Mouse (Mus musculus): ENCODE results near the gene Slc47a2. TPM values are rescaled to one million over a fixed set of nuclear protein-coding genes. Genes with fewer than 3 reads are reported as not detected.
A peak's percentile ranks its signal among the peaks of the same experiment; 100 is the strongest.

The Slc47a2 gene
- total and polyA plus RNA-seq, 3 experiments: 0.15 to 0.25 TPM; not detected in 1

GRCm38 (mm10) chr11:61349337-61349736, 6.7 kb upstream of the Slc47a2 start:
- Histone ChIP-seq H3K4me3 (ENCODE audit: control insufficient read depth in 1 of 2, insufficient read depth in 1 of 2, low read depth in 2 of 2, low read length in 2 of 2) (no peak overlapping the region), H3K36me3 (ENCODE audit: control insufficient read depth in 1 of 2, insufficient read depth in 2 of 2, low read length in 2 of 2) (no peaks in the 10 kb centered on the region), H3K27ac (ENCODE audit: control insufficient read depth, low read depth, low read length) (no peak overlapping the region), H3K27me3 (ENCODE audit: control insufficient read depth in 1 of 2, insufficient read depth in 2 of 2, low read length in 2 of 2) (peaks cover 2 to 19% of the 10 kb centered on the region in 2 experiments; a peak in 3 of 4 replicates), H3K9me3 (replicated peaks; ENCODE audit: insufficient read depth, low read length) (no peaks in the 10 kb centered on the region), H3K9ac (ENCODE audit: control insufficient read depth, low read depth, low read length, poor library complexity, severe bottlenecking) (no peak overlapping the region), H3K4me1 (ENCODE audit: control insufficient read depth in 1 of 2, insufficient read depth in 2 of 2, low read length in 2 of 2) (no peaks in the 10 kb centered on the region), H3K79me2 (ENCODE audit: control insufficient read depth, insufficient read depth, low read length, poor library complexity) (no peaks in the 10 kb centered on the region)
- TF ChIP-seq RCOR1 (IDR thresholded peaks at IDR 0.05; ENCODE audit: low read depth, low read length): no peak
- TF ChIP-seq MAX (IDR thresholded peaks at IDR 0.05; ENCODE audit: low read length): peak; percentile 99
- peak; percentile 99 for TF ChIP-seq MXI1 (IDR thresholded peaks at IDR 0.05; ENCODE audit: low read depth, low read length)
- peak; percentile 88 for TF ChIP-seq SMC3 (IDR thresholded peaks at IDR 0.05; ENCODE audit: low read depth, low read length)
- TF ChIP-seq GATA1 (IDR thresholded peaks at IDR 0.05; ENCODE audit: low read depth, low read length): no peak
- TF ChIP-seq MYC (IDR thresholded peaks at IDR 0.05; ENCODE audit: low read depth, low read length): peak; percentile 99
- no peak for TF ChIP-seq UBTF (IDR thresholded peaks at IDR 0.05; ENCODE audit: borderline replicate concordance, insufficient read depth, low read depth, low read length)
- TF ChIP-seq BHLHE40 (IDR thresholded peaks at IDR 0.05; ENCODE audit: borderline replicate concordance, low read depth, low read length): peak; percentile 28; the same call in 1 of the 2 replicates
- 0 out of 2 replicates have a peak, but pooled peaks have one; percentile 8 for TF ChIP-seq NRF1 (IDR thresholded peaks at IDR 0.05; ENCODE audit: insufficient read depth, low read depth, low read length, poor library complexity, severe bottlenecking)
- TF ChIP-seq USF1 (IDR thresholded peaks at IDR 0.05; ENCODE audit: low read depth, low read length): peak; percentile 89
- peak; percentile 51; the same call in 1 of the 2 replicates for TF ChIP-seq ZNF384 (IDR thresholded peaks at IDR 0.05; ENCODE audit: low read depth, low read length)
- TF ChIP-seq TCF12 (IDR thresholded peaks at IDR 0.05; ENCODE audit: low read depth, low read length): no peak
- peak; percentile 84 for TF ChIP-seq RAD21 (IDR thresholded peaks at IDR 0.05; ENCODE audit: low read depth, low read length)
- peak; percentile 79 to 94 (median 85) for TF ChIP-seq CTCF (IDR thresholded peaks at IDR 0.05 in 2 of 3, conservative IDR thresholded peaks at IDR 0.05 in 1 of 3; ENCODE audit: control insufficient read depth in 1 of 3, insufficient read depth in 1 of 3, low read depth in 2 of 3, low read length in 3 of 3, poor library complexity in 1 of 3, severe bottlenecking in 1 of 3)
- TF ChIP-seq SIN3A (IDR thresholded peaks at IDR 0.05; ENCODE audit: low read length): peak; percentile 89
- TF ChIP-seq ETS1 (IDR thresholded peaks at IDR 0.05; ENCODE audit: low read depth, low read length): no peak
- TF ChIP-seq POLR2A (IDR thresholded peaks at IDR 0.05; ENCODE audit: control insufficient read depth in 1 of 2, insufficient read depth in 1 of 2, low read depth in 1 of 2, low read length in 2 of 2, poor library complexity in 1 of 2): no peak
- TF ChIP-seq ZC3H11A (IDR thresholded peaks at IDR 0.05; ENCODE audit: low read depth, low read length): peak; percentile 68
- DNase-seq (ENCODE audit: low read depth, low spot score): peak; percentile 84

- H3K9me3 ChIP-seq (replicated peaks; ENCODE audit: insufficient read depth, low read length): no peaks in the 10 kb centered on the region
- no peak overlapping the region for H3K4me3 ChIP-seq (ENCODE audit: control insufficient read depth in 1 of 2, insufficient read depth in 1 of 2, low read depth in 2 of 2, low read length in 2 of 2)
- H3K27me3 ChIP-seq (ENCODE audit: control insufficient read depth in 1 of 2, insufficient read depth in 2 of 2, low read length in 2 of 2): peaks cover 2 to 22% of the 10 kb centered on the region in 2 experiments; a peak in 3 of 4 replicates
- H3K4me1 ChIP-seq (ENCODE audit: control insufficient read depth in 1 of 2, insufficient read depth in 2 of 2, low read length in 2 of 2): no peaks in the 10 kb centered on the region
- H3K36me3 ChIP-seq (ENCODE audit: control insufficient read depth in 1 of 2, insufficient read depth in 2 of 2, low read length in 2 of 2): no peaks in the 10 kb centered on the region
- peak; percentile 37; the same call in 1 of the 2 replicates for TF ChIP-seq SMC3 (IDR thresholded peaks at IDR 0.05; ENCODE audit: low read depth, low read length)
- no peak for TF ChIP-seq JUND (IDR thresholded peaks at IDR 0.05; ENCODE audit: low read depth, low read length)
- TF ChIP-seq TBP (IDR thresholded peaks at IDR 0.05; ENCODE audit: low read depth, low read length): no peak
- TF ChIP-seq CTCF (IDR thresholded peaks at IDR 0.05 in 2 of 3, conservative IDR thresholded peaks at IDR 0.05 in 1 of 3; ENCODE audit: control insufficient read depth in 1 of 3, insufficient read depth in 1 of 3, low read depth in 2 of 3, low read length in 3 of 3, poor library complexity in 1 of 3, severe bottlenecking in 1 of 3): peak in 2 of 3 experiments; percentile 23 to 27; a peak in 2 of 6 replicates
- no peak for TF ChIP-seq MYB (IDR thresholded peaks at IDR 0.05; ENCODE audit: low read depth, low read length)
- TF ChIP-seq CHD1 (IDR thresholded peaks at IDR 0.05; ENCODE audit: low read depth, low read length): no peak
- TF ChIP-seq USF1 (IDR thresholded peaks at IDR 0.05; ENCODE audit: low read depth, low read length): no peak
- TF ChIP-seq GABPA (IDR thresholded peaks at IDR 0.05; ENCODE audit: low read depth, low read length): no peak
- no peak for TF ChIP-seq EP300 (IDR thresholded peaks at IDR 0.05; ENCODE audit: low read depth in 1 of 2, low read length in 2 of 2)
- TF ChIP-seq MYC (IDR thresholded peaks at IDR 0.05; ENCODE audit: low read depth, low read length): no peak
- no peak for TF ChIP-seq MAX (IDR thresholded peaks at IDR 0.05; ENCODE audit: low read length)
- no peak for TF ChIP-seq SIN3A (IDR thresholded peaks at IDR 0.05; ENCODE audit: low read length)
- DNase-seq (ENCODE audit: low read depth, low spot score): no peak
- no peaks in the 10 kb centered on the region for H3K79me2 ChIP-seq (ENCODE audit: control insufficient read depth, insufficient read depth, low read length, poor library complexity)
- H3K27ac ChIP-seq (ENCODE audit: control insufficient read depth, low read depth, low read length): no peak overlapping the region
- H3K9ac ChIP-seq (ENCODE audit: control insufficient read depth, low read depth, low read length, poor library complexity, severe bottlenecking): no peak overlapping the region
Observed at GRCm38 (mm10) chr11:61346133-61346532, 3.5 kb upstream of the Slc47a2 start.

All from MEL (cell line).